Mouse (Mus musculus) urinary bladder, postnatal 25 days (tissue): ENCODE data around the gene Tnip2.

Source experiments
- DNase-seq: peaks from one replicate; pipeline ENCODE4 v3.0.0; 2022; ENCODE audit warnings: low spot score

The Tnip2 gene

GRCm38 (mm10) chr5:34513466-34514217 lies at the start of gene Tnip2:
Gene Tnip2, minus strand, starts transcription at chr5:34513991.
- DNase-seq = peak; percentile 95

GRCm38 (mm10) chr5:34551821-34552220 lies 38.0 kb upstream of the Tnip2 start:
- no peak for DNase-seq

- no peak for DNase-seq
These were observed 36.5 kb upstream of the Tnip2 start for GRCm38 (mm10) chr5:34550251-34550650.

GRCm38 (mm10) chr5:34549483-34550221 lies 35.9 kb upstream of the Tnip2 start:
- peak; percentile 41 for DNase-seq

GRCm38 (mm10) chr5:34549135-34549482 lies 35.3 kb upstream of the Tnip2 start:
- no peak for DNase-seq

GRCm38 (mm10) chr5:34547410-34547809 lies 33.6 kb upstream of the Tnip2 start:
- DNase-seq = no peak

- DNase-seq = no peak
These were observed 29.3 kb upstream of the Tnip2 start for GRCm38 (mm10) chr5:34543114-34543513.

- DNase-seq = no peak
These were observed 28.4 kb upstream of the Tnip2 start for GRCm38 (mm10) chr5:34542166-34542565.

- DNase-seq = no peak
These were observed 25.3 kb upstream of the Tnip2 start for GRCm38 (mm10) chr5:34539121-34539520.

GRCm38 (mm10) chr5:34538527-34538926 lies 24.7 kb upstream of the Tnip2 start:
- no peak for DNase-seq

GRCm38 (mm10) chr5:34538079-34538478 lies 24.3 kb upstream of the Tnip2 start:
- no peak for DNase-seq

- DNase-seq = no peak
These were observed 22.0 kb upstream of the Tnip2 start for GRCm38 (mm10) chr5:34535831-34536230.

GRCm38 (mm10) chr5:34534776-34535581 lies 21.2 kb upstream of the Tnip2 start:
- DNase-seq = no peak

GRCm38 (mm10) chr5:34533820-34534219 lies 20.0 kb upstream of the Tnip2 start:
- DNase-seq = no peak

- no peak for DNase-seq
These were observed 19.3 kb upstream of the Tnip2 start for GRCm38 (mm10) chr5:34533066-34533465.

GRCm38 (mm10) chr5:34530687-34531086 lies 16.9 kb upstream of the Tnip2 start:
- DNase-seq = no peak

- DNase-seq = no peak
These were observed 16.3 kb upstream of the Tnip2 start for GRCm38 (mm10) chr5:34530116-34530515.

GRCm38 (mm10) chr5:34528724-34529123 lies 14.9 kb upstream of the Tnip2 start:
- no peak for DNase-seq

- DNase-seq = no peak
These were observed 13.6 kb upstream of the Tnip2 start for GRCm38 (mm10) chr5:34527352-34527751.

- no peak for DNase-seq
These were observed 12.6 kb upstream of the Tnip2 start for GRCm38 (mm10) chr5:34526477-34526775.

GRCm38 (mm10) chr5:34525663-34526476 lies 12.1 kb upstream of the Tnip2 start, which contains the start of gene Sh3bp2:
Gene Sh3bp2, plus strand, starts transcription at chr5:34525838.
- DNase-seq = peak; percentile 97

- DNase-seq = no peak
These were observed 10.7 kb upstream of the Tnip2 start for GRCm38 (mm10) chr5:34524511-34524910.
